Comparison of ENCODE assay signal across 25 mouse cellular contexts in genomic region chr16:89648651-89649050, GRCm38 (mm10).
DNase-seq lines count a peak whose midpoint lies in the region; ATAC-seq and TF ChIP-seq lines count a peak whose summit lies in the region.
"Had no signal": no experiment of that assay in that cellular context is flagged by ENCODE, and none has a peak within 500 bp of the region (broad histone marks: within the 10 kb centered on the region; RNA-seq: fewer than 3 reads in every experiment).

No protein-coding gene starts in this region.

- no peak for TF ChIP-seq CTCF in cerebellum, adult 2 months (IDR thresholded peaks at IDR 0.05; ENCODE audit: borderline replicate concordance, insufficient read depth, low read depth, low read length)

- peak; percentile 8 to 12 for DNase-seq in cerebellum, adult 2 months
- DNase-seq in hindbrain, embryonic 10.5 days (ENCODE audit: low spot score): no peak
- peak; percentile 75 for DNase-seq in midbrain, embryonic 11.5 days (ENCODE audit: low spot score, missing footprints)
- no peak for DNase-seq in midbrain, embryonic 10.5 days (ENCODE audit: low spot score)
- DNase-seq: adrenal gland, adult 8-10 months; adrenal gland, postnatal 25 days; cerebellum, adult 8-10 months; embryo, embryonic 11 days; gastrocnemius, postnatal 25 days; heart, adult 18-20 months; heart, postnatal 10 days; heart, postnatal 36 days had no signal

- H3K36me3 ChIP-seq in hindbrain, embryonic 16.5 days (ENCODE audit: control insufficient read depth, insufficient read depth, low read length): no peaks in the 10 kb centered on the region
- H3K36me3 ChIP-seq in hindbrain, embryonic 10.5 days: no peaks in the 10 kb centered on the region
- H3K36me3 ChIP-seq in midbrain, embryonic 11.5 days (ENCODE audit: control insufficient read depth, insufficient read depth, low read length): no peaks in the 10 kb centered on the region
- no peaks in the 10 kb centered on the region for H3K36me3 ChIP-seq in midbrain, embryonic 10.5 days
- H3K36me3 ChIP-seq: embryonic facial prominence, embryonic 10.5 days; embryonic facial prominence, embryonic 13.5 days; forebrain, embryonic 12.5 days; forebrain, embryonic 15.5 days; heart, embryonic 12.5 days; heart, embryonic 15.5 days; hindbrain, embryonic 15.5 days had no signal

- no peak for TF ChIP-seq POLR2A in cerebellum, adult 2 months (IDR thresholded peaks at IDR 0.05; ENCODE audit: borderline replicate concordance, insufficient read depth, low read length)

- H3K4me1 ChIP-seq in cerebellum, adult 2 months (ENCODE audit: control insufficient read depth, insufficient read depth, low read length): no peaks in the 10 kb centered on the region
- no peaks in the 10 kb centered on the region for H3K4me1 ChIP-seq in hindbrain, embryonic 16.5 days (ENCODE audit: control insufficient read depth, insufficient read depth, low read depth, low read length)
- H3K4me1 ChIP-seq in hindbrain, embryonic 10.5 days (replicated peaks): no peaks in the 10 kb centered on the region
- H3K4me1 ChIP-seq in midbrain, embryonic 11.5 days (ENCODE audit: control insufficient read depth, insufficient read depth, low read length): no peaks in the 10 kb centered on the region
- no peaks in the 10 kb centered on the region for H3K4me1 ChIP-seq in midbrain, embryonic 10.5 days
- H3K4me1 ChIP-seq: embryonic facial prominence, embryonic 10.5 days; embryonic facial prominence, embryonic 13.5 days; forebrain, embryonic 12.5 days; forebrain, embryonic 15.5 days; heart, embryonic 12.5 days; heart, embryonic 15.5 days; hindbrain, embryonic 15.5 days had no signal

- no peak overlapping the region for H3K4me3 ChIP-seq in cerebellum, adult 2 months (replicated peaks; ENCODE audit: insufficient read depth, low read depth, low read length)
- H3K4me3 ChIP-seq in hindbrain, embryonic 16.5 days (ENCODE audit: low read length): no peak overlapping the region
- H3K4me3 ChIP-seq in hindbrain, embryonic 10.5 days: no peak overlapping the region
- H3K4me3 ChIP-seq in midbrain, embryonic 11.5 days (ENCODE audit: low read depth, low read length): no peak overlapping the region
- no peak overlapping the region for H3K4me3 ChIP-seq in midbrain, embryonic 10.5 days
- H3K4me3 ChIP-seq: embryonic facial prominence, embryonic 10.5 days; embryonic facial prominence, embryonic 13.5 days; erythroblast, embryonic 14.5 days; forebrain, embryonic 12.5 days; forebrain, embryonic 15.5 days; heart, embryonic 12.5 days; heart, embryonic 15.5 days; hindbrain, embryonic 15.5 days had no signal

- no peak overlapping the region for H3K27ac ChIP-seq in cerebellum, adult 2 months (ENCODE audit: insufficient read depth, low read length)
- no peak overlapping the region for H3K27ac ChIP-seq in hindbrain, embryonic 16.5 days (ENCODE audit: low read depth, low read length)
- no peak overlapping the region for H3K27ac ChIP-seq in hindbrain, embryonic 10.5 days
- H3K27ac ChIP-seq in midbrain, embryonic 11.5 days (ENCODE audit: low read depth, low read length): no peak overlapping the region
- H3K27ac ChIP-seq in midbrain, embryonic 10.5 days (replicated peaks): no peak overlapping the region
- H3K27ac ChIP-seq: embryonic facial prominence, embryonic 10.5 days; embryonic facial prominence, embryonic 13.5 days; forebrain, embryonic 12.5 days; forebrain, embryonic 15.5 days; heart, embryonic 15.5 days; hindbrain, embryonic 15.5 days had no signal

- H3K9ac ChIP-seq in hindbrain, embryonic 16.5 days (ENCODE audit: low read depth, low read length): no peak overlapping the region
- H3K9ac ChIP-seq in midbrain, embryonic 11.5 days (ENCODE audit: low read length): no peak overlapping the region
- H3K9ac ChIP-seq: embryonic facial prominence, embryonic 13.5 days; forebrain, embryonic 12.5 days; forebrain, embryonic 15.5 days; heart, embryonic 12.5 days; heart, embryonic 15.5 days; hindbrain, embryonic 15.5 days had no signal

- no peaks in the 10 kb centered on the region for H3K27me3 ChIP-seq in cerebellum, adult 2 months (ENCODE audit: control insufficient read depth, insufficient read depth, low read length)
- no peaks in the 10 kb centered on the region for H3K27me3 ChIP-seq in hindbrain, embryonic 16.5 days (replicated peaks; ENCODE audit: control insufficient read depth, insufficient read depth, low read length)
- H3K27me3 ChIP-seq in hindbrain, embryonic 10.5 days (ENCODE audit: insufficient read depth, poor library complexity, severe bottlenecking): no peaks in the 10 kb centered on the region
- no peaks in the 10 kb centered on the region for H3K27me3 ChIP-seq in midbrain, embryonic 11.5 days (ENCODE audit: control insufficient read depth, insufficient read depth, low read length)
- no peaks in the 10 kb centered on the region for H3K27me3 ChIP-seq in midbrain, embryonic 10.5 days (ENCODE audit: low read depth, poor library complexity, severe bottlenecking)
- H3K27me3 ChIP-seq: embryonic facial prominence, embryonic 13.5 days; forebrain, embryonic 12.5 days; forebrain, embryonic 15.5 days; heart, embryonic 12.5 days; heart, embryonic 15.5 days; hindbrain, embryonic 15.5 days had no signal

- ATAC-seq in cerebellum, adult (ENCODE audit: insufficient number of reproducible peaks, low FRiP score, low TSS enrichment): no peak
- ATAC-seq in hindbrain, embryonic 16.5 days: peak; percentile 48; the same call in 1 of the 2 replicates
- no peak for ATAC-seq in midbrain, embryonic 11.5 days (ENCODE audit: low FRiP score)
- ATAC-seq: activated CD4-positive, CD25-positive, alpha-beta regulatory T cell, adult 4 months; forebrain, embryonic 15.5 days; inflammation-experienced regulatory T-cells, adult 6 months; intestine, embryonic 16.5 days had no signal

- no peak overlapping the region for H3K4me2 ChIP-seq in hindbrain, embryonic 16.5 days (ENCODE audit: low read length)
- H3K4me2 ChIP-seq in midbrain, embryonic 11.5 days: no peak overlapping the region
- H3K4me2 ChIP-seq: embryonic facial prominence, embryonic 13.5 days; forebrain, embryonic 12.5 days; forebrain, embryonic 15.5 days; heart, embryonic 12.5 days; heart, embryonic 15.5 days; hindbrain, embryonic 15.5 days had no signal

- 26% methylated on average over 4 of the region's 4 CpGs for WGBS in cerebellum, adult 2 months
- WGBS in hindbrain, embryonic 16.5 days: 74% methylated on average over 4 of the region's 4 CpGs
- WGBS in hindbrain, embryonic 10.5 days: 82% methylated on average over 4 of the region's 4 CpGs
- WGBS in midbrain, embryonic 11.5 days: 76% methylated on average over 4 of the region's 4 CpGs
- WGBS in midbrain, embryonic 10.5 days: 82% methylated on average over 4 of the region's 4 CpGs

- no peaks in the 10 kb centered on the region for H3K9me3 ChIP-seq in hindbrain, embryonic 16.5 days (ENCODE audit: control insufficient read depth, low read length)
- H3K9me3 ChIP-seq in hindbrain, embryonic 10.5 days: no peaks in the 10 kb centered on the region
- no peaks in the 10 kb centered on the region for H3K9me3 ChIP-seq in midbrain, embryonic 11.5 days (ENCODE audit: control insufficient read depth, low read length)
- no peaks in the 10 kb centered on the region for H3K9me3 ChIP-seq in midbrain, embryonic 10.5 days (replicated peaks)
- H3K9me3 ChIP-seq: embryonic facial prominence, embryonic 10.5 days; forebrain, embryonic 12.5 days; forebrain, embryonic 15.5 days; heart, embryonic 15.5 days; hindbrain, embryonic 15.5 days had no signal

Comparison
In these comparisons a context has a peak if more than half of its experiments do, and no peak if none do; other contexts are left out.
1. DNase-seq: peak in cerebellum, adult 2 months (2 of 2) and midbrain, embryonic 11.5 days (single experiment); none in hindbrain, embryonic 10.5 days (single experiment) and midbrain, embryonic 10.5 days (single experiment).